Mouse (Mus musculus) urinary bladder, postnatal 25 days (tissue): ENCODE measurements around the gene Cope.
A peak's percentile ranks its signal among the peaks of the same experiment; 100 is the strongest.

ENCODE experiments used
- DNase-seq: peaks from one replicate; pipeline ENCODE4 v3.0.0; 2022; ENCODE audit warnings: low spot score

Gene Cope

GRCm38 (mm10) chr8:70347860-70348420, 45.6 kb downstream of the Cope start:
- DNase-seq: no peak

- no peak for DNase-seq
These were observed 49.0 kb downstream of the Cope start for GRCm38 (mm10) chr8:70351035-70351999.

DNA sequence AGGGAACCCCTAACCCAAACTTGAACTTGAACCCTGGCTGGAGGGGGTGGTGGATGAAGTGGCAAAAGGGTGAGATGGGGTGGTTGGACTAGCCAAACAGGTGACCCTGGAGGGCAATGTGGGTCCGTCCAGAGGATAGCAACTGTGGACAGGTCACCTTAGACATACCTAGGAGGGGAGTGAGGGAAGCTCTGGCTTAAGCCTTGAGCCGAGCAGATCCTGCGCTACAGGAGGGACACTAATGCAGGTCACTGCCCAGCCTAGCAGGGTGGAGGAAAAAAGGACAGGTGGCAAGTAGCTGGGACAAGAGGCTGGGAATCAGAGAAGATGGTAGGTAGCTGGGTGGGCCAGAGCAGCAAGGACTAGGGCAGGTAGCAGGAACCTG, 49.7 kb downstream of the Cope start:
- DNase-seq: no peak

- peak; percentile 53 for DNase-seq
These were observed 50.4 kb downstream of the Cope start for GRCm38 (mm10) chr8:70352657-70353151.

DNA sequence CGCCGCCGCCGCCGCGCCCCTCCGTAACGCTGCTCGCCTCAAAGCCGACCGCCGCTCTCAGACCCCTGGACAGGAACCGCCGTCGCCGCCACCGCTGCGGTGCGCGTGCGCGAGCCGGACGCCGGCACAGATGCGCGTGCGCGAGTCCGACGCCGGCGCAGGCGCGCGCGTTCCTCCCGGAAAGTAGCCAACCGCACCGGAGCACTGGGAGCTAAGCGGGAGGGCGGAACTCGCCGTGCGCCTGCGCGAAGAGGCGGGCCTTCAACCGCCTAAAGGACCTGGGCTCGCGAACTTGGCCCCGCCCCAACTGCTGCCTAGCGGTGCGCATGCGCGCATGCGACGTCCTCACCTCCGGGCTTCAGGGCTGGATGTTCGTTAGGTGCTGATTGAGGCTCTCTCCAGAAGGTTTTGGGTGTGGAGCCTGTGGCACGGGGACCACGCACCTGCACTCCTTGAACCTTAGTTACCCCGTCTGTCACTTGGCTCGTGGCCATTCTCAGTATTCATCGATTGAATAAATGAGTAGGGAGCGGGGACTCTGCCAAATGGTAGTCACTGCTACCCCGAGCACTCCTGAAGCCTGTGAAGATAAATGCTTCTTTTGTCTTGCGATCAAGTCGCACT, 51.0 kb downstream of the Cope start, which contains the start of gene Upf1:
TSS of gene Upf1 (minus strand) at position 85 of the 624 bp plus-strand sequence.
- DNase-seq: peak; percentile 100

- no peak for DNase-seq
These were observed 51.7 kb downstream of the Cope start for GRCm38 (mm10) chr8:70354004-70354403.

DNA sequence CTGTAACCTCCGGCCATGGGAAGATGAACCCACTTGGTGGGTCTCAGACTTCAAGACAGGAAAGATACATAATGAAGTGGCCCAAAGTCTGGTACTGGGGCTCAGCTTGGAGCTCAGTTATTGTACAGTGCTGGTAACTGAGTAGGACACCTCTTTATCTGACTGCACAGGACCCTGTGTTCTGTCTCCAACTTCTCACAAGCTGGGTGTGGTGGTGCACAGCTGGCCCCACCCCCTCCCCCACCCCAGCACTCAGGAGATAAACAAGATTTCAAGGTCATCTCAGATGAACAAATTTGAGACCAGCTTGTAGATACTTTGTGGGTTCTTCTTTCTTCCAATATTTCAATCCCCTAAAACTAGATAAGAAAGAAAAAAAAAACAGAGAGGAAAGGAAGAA, 53.8 kb downstream of the Cope start:
- no peak for DNase-seq

DNA sequence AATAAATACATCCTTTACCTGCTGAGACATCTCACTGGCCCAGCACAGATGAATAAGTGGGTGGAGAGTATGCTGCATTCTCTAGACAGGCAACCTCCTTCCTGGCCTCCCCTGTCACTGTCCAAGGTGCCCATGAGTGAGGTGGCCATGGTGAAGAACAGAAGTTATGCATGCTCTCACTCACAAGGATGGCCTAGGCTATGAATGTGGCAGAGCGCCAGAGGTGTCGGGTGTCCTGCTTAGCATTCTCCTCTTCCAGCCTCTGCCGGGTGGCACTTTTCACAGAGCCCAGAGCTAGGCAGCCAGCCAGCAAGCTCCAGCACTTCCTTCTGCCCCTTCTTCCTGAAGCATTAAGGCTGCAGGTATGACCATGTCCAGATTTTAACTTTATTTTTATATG, 57.1 kb downstream of the Cope start:
- DNase-seq: no peak

GRCm38 (mm10) chr8:70360769-70361168, 58.5 kb downstream of the Cope start:
- no peak for DNase-seq

DNA sequence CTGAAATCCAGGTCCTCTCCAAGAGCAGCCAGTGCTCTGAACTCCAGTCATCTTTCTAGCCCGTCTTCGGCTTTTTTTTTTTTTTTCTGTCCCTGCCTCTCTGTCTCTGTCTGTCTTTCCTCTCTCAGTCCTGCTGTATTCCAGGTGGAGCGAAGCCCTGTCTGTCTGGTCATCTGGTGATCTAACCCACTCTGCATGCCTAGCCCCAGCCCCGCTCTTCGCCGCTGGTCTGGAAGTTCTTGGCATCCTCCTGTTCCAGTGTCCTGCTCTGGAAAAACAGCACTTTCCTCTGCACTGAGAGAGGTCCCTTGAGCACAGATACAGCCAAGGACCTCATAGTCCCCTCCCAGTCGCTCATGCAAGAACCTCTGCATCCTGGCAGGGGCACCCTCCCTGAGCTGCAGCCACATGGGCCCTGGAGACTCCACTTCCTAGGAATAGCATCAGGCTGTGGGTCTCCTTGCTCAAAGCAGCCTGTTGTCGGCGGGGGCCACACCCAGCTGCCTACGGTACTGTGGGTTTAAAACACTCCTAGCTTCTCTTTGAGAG, 59.2 kb downstream of the Cope start:
- no peak for DNase-seq
